Mouse (Mus musculus) lung, adult 2 months (tissue): ENCODE measurements around the gene Fus.

Source experiments
- CTCF ChIP-seq: fragments of 200-500 bp; IDR thresholded peaks from 2 replicates; pipeline ENCODE4 v1.5.1; 2011; ENCODE audit warnings: mild to moderate bottlenecking, low read length, control low read depth; ENCODE audit not compliant: insufficient read depth
- POLR2A ChIP-seq: fragments of 200-500 bp; IDR thresholded peaks from 2 replicates; pipeline ENCODE4 v1.6.1; 2011; ENCODE audit warnings: low read depth, mild to moderate bottlenecking, control low read depth, low read length, borderline replicate concordance; ENCODE audit errors: extremely low read depth

DNA sequence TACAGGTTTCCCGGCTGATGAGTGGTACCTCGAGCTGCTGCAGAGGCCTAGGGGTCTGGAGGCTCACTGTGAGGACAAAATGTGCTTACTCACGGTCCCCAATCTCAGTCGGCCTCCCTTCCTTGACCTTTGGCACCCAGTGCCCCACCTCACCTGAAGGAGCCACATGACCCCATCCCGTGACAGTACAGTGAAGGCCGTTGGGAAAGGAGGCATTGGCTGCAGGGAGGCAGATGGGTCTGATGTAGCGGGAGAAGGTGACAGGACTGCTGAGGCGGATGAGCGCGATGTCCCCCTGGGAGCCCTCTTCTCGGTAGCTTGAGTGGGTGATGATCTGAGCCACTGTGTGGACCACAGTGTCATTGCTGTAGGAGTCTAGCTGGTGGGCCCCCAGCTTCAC lies 40.4 kb upstream of the Fus start:
- no peak for TF ChIP-seq CTCF
- TF ChIP-seq POLR2A = no peak
